Mouse (Mus musculus) embryo, embryonic 9.5 days (tissue): ENCODE data around the gene Rab26.

ENCODE experiments used
- DNase-seq: peaks from one replicate; pipeline ENCODE4 v3.0.0-alpha.2; 2017; ENCODE audit errors: extremely low spot score

Rab26 gene

DNA sequence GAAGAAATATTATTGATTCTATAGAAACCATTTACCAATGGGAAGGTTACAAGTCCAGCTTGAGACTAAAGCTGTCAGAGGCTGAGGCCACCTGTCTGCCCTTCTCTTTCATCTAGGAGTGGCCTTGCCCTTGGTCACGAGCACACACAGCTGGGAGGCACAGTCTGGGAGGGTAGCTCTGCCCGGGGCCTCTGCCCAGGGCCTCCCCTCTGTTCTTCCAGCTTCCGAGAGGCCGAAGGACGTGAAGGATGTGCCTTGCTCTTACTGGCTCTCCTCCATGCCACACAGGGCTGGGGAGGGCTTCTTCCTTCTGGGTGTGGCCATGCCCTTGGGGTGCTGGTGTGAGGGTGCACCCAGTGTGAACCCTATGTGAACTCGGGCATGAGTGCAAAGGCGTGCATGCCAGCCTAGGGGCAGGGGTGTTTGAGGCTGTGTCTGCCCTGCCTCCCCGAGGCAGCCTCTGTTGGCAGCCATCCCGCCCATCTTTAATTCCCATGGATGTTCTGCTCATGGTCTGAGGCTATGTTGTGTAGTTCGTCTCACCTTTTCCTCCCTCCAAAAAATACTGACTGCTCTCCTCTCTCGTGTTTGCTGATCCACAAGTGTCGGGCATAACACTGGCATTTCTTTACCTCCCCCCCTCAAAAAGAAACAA lies 26.1 kb downstream of the Rab26 start:
- no peak for DNase-seq

- DNase-seq, result no peak
Observed at GRCm38 (mm10) chr17:24507129-24507664, 26.8 kb downstream of the Rab26 start.

GRCm38 (mm10) chr17:24506332-24507070 lies 27.5 kb downstream of the Rab26 start:
- DNase-seq, result peak; percentile 18

DNA sequence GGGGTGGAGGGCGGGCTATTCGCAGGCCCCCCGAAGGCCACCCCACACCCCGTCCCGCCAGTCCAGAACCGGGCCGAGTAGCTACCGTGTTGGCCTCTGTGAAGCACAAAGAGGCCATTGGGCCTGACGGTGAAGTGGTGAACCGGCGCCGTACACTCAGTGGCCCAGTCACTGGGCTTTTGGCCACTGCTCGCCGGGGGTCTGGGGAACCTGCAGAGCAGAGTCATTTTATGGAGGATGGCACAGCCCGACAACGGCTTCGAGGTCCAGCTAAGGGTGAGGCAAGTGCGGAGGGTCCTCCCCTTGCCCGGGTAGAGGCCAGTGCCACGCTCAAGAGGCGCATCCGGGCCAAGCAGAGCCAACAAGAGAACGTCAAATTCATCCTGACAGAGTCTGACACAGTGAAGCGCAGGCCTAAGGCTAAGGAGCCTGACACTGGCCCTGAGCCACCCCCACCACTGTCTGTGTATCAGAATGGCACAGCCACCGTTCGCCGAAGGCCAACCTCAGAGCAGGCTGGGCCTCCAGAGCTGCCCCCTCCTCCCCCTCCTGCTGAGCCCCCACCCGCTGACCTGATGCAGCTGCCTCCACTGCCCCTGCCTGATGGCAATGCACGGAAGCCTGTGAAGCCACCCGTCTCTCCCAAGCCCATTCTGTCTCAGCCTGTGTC lies 28.6 kb downstream of the Rab26 start:
- no peak for DNase-seq

DNA sequence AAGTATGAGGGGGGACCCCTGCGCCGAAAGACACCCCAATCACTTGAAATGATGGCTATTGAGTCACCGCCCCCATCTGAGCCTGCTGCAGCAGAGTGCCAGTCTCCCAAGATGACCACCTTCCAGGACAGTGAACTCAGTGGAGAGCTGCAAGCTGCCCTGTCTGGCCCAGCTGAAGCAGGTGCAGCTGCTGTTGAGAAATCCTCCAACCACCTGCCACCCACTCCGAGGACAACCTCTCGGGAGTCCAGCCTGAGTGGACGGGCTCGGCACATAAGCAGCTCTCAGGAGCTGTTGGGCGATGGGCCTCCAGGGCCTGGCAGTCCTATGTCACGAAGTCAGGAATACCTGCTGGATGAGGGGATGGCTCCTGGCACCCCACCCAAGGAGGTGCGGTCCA lies 29.9 kb downstream of the Rab26 start:
- no peak for DNase-seq

DNA sequence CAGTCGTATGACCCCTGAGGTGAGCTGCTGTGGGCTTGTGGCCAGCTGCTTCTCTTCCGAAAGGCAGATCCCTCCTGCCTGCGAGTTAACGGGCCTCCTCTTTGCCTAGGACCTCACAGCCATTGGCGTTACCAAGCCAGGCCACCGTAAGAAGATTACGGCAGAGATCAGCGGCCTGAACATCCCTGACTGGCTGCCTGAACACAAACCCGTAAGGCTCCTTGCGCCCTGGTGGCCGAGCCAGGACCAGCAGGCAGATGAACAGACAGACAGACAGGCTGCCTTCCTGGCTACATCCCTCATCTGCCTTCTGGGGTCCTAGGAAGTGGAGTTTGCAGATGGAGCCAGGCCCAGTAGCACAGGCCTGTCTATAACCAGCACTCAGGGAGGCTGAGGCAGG lies 31.8 kb downstream of the Rab26 start:
- DNase-seq, result no peak

- DNase-seq, result no peak
Observed at GRCm38 (mm10) chr17:24496026-24496425, 38.0 kb downstream of the Rab26 start.

DNA sequence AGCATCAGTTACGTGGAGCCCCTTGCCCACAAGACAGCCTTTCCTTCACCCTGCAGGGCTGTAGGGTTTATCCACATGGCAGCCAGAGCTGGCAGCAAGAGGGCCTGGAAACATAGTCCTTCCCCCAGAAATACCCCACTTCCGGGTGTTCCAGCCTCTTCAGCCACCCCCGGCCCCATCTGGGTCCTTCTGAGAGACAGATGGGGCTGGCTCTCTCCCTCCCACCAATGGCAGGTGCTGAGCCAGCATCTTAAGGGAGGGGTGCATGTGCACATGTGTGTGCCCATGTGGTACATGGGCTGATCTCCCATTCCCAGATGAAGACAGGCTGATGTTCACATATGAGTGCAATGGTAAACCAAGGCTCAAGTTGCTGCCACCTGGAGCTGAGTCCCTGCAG lies 38.6 kb downstream of the Rab26 start:
- DNase-seq, result no peak

DNA sequence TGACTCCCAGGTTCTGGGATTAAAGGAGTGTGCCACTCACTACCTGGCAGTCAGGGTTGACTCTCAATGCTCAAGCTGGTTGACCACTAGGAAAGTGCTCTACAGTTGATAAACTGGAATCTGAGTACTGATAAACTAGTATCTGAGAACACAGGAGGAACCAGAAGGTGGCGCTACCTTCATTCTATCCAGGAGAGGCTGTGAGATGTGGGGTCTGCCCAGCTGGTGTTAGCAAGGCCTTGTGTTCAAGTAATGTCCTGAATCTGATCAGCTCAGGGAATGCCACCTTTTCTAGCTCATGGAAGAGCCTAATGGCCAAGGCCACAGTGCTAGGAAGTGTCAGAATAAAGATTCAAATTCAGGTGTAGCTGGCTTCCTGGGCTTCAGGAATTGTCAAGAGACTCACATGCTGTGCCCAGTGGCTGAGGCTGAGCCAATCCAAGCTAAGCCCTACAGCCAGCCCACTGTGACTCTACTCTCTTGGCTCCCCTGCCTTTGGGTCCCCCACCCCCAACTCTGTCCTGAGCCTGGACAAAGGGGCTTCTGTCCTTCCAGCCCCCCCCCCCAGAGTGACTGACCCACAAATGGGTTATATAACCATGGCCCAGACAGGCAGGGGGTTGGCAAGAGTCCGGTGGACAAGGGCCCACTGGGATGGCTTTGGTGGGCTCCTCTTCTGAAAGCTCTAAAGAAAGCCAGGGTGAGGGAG lies 39.2 kb downstream of the Rab26 start:
- peak; percentile 47 for DNase-seq

- DNase-seq, result no peak
Observed at GRCm38 (mm10) chr17:24490399-24490798, 43.6 kb downstream of the Rab26 start.

- DNase-seq, result no peak
Observed at GRCm38 (mm10) chr17:24489265-24490030, 44.6 kb downstream of the Rab26 start.

- peak; percentile 60 for DNase-seq
Observed at GRCm38 (mm10) chr17:24488662-24489264, 45.2 kb downstream of the Rab26 start.

- no peak for DNase-seq
Observed at GRCm38 (mm10) chr17:24488186-24488661, 45.8 kb downstream of the Rab26 start, which contains the start of gene Caskin1. Gene Caskin1, plus strand, starts transcription at chr17:24488601.

GRCm38 (mm10) chr17:24485090-24485860 lies 48.7 kb downstream of the Rab26 start:
- DNase-seq, result no peak

- DNase-seq, result no peak
Observed at GRCm38 (mm10) chr17:24483495-24483894, 50.5 kb downstream of the Rab26 start.

GRCm38 (mm10) chr17:24481027-24481815 lies 52.8 kb downstream of the Rab26 start:
- DNase-seq, result no peak

DNA sequence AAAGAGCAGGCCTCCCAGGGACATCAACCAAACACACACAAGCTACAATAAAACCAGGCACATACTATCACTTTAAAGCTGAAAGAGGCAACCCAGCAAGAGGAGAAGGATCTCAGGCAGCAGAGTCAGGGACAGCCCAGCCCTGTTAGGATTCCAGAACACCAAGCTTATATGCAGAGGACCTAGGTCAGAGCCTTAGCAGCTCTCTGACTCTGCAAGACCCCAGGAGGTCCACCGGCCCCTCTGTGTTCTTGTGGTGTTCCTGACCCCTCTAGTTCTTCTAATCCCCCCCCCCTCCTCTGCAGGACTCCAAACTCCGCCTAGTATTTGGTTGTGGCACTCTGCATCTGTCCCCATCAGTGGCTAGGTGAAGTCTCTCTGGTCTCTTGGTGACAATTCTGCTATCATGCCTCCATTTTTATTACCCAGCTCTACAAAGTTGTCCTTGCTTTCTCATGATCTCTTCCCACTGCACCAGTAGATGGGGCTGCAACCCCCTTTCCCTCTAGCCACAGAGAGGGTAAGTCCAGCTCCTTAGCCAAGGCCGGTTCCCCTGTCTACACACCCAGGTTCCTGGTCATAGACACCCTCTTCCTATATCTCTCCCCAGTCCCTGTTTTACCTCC lies 53.7 kb downstream of the Rab26 start:
- DNase-seq, result no peak

- no peak for DNase-seq
Observed at GRCm38 (mm10) chr17:24479431-24479830, 54.6 kb downstream of the Rab26 start.
